Mouse (Mus musculus): ENCODE results near the gene Zbtb14.

Zbtb14 gene

DNA sequence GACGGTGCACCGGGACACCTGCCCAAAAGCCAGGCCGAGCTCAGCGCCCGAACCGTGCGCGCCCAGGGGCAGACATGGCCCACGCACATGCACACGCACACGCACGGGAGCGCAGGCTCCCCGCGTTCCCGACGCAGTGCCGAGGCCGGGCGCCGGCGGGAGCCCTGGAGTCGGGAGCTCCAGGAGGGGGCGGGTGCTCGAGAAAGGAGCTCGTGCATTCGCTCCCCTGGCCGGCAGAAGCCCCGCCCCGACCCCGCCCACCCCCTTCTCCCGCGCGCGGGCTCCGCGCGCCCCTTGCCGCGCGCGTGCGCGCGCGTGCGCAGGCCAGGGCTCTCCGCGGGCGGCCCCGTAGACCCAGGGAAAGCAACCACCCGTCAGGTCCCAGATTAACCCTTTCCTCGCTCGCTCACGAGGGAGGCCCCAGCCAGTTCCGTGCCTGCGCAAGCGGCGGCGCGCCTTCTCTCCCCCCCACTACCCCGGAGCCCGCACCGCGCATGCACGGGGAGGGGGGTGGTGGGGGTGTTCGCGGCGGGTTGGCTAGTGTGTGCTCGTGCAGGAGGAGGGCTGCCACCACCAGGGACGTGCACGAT lies at the start of gene Zbtb14:
Gene Zbtb14 (plus strand): TSS at position 540 of the 590 bp plus-strand sequence.
- ATAC-seq (ENCODE audit: low TSS enrichment): peak; percentile 73

GRCm38 (mm10) chr17:69346056-69346455 lies 36.8 kb upstream of the Zbtb14 start:
- no peak for ATAC-seq (ENCODE audit: low TSS enrichment)

DNA sequence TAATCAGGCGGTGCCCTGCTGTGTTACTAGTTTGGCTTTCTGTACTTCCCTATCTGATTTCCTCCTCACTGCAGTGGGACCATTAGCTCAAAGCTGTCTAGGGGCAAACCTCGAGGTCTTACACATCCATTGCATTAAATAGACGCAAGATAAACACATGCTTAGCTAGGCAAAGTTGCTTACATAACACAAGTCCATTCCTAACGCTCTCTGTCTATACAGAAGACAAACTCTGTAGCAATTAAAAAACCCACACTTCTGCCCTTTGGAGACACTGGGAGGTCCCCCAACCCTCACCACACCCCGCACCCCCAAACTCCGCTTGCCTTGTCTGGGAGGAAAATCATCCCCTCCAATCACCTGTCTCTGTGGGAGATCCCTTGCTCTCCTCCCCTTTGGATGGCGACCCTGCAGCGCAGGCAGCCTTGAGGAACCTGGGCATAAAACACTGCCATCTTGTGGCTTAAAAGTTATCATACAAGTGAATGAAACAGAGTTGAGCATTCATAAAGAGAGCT lies 33.8 kb upstream of the Zbtb14 start:
- ATAC-seq (ENCODE audit: low TSS enrichment): peak; percentile 97

GRCm38 (mm10) chr17:69365049-69365448 lies 17.8 kb upstream of the Zbtb14 start:
- no peak for ATAC-seq (ENCODE audit: low TSS enrichment)

DNA sequence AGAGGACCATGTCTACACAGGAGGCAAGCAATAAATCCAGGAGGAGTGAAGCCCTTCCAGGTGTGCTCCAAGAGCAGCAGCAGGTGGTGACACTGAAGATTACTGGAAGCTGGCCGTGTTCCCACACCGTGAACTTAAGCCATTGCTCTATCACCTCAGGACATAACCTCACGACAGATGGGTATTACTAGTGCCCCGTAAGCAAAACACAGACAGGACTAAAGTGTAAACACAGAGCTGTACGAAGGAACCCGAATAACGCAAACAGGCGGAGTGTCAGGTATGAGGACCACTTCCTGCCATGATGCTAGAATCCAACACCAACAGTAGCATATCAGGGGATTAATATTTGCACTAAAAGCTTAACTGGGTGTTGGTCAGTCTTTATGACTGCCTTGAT lies 2.0 kb upstream of the Zbtb14 start:
- ATAC-seq (ENCODE audit: low TSS enrichment): no peak

- peak; percentile 53 for ATAC-seq (ENCODE audit: low TSS enrichment)
Measured at GRCm38 (mm10) chr17:69383201-69383940, 521 bp downstream of the Zbtb14 start.

GRCm38 (mm10) chr17:69383941-69384665 lies 1.3 kb downstream of the Zbtb14 start:
- ATAC-seq (ENCODE audit: low TSS enrichment): peak; percentile 51

DNA sequence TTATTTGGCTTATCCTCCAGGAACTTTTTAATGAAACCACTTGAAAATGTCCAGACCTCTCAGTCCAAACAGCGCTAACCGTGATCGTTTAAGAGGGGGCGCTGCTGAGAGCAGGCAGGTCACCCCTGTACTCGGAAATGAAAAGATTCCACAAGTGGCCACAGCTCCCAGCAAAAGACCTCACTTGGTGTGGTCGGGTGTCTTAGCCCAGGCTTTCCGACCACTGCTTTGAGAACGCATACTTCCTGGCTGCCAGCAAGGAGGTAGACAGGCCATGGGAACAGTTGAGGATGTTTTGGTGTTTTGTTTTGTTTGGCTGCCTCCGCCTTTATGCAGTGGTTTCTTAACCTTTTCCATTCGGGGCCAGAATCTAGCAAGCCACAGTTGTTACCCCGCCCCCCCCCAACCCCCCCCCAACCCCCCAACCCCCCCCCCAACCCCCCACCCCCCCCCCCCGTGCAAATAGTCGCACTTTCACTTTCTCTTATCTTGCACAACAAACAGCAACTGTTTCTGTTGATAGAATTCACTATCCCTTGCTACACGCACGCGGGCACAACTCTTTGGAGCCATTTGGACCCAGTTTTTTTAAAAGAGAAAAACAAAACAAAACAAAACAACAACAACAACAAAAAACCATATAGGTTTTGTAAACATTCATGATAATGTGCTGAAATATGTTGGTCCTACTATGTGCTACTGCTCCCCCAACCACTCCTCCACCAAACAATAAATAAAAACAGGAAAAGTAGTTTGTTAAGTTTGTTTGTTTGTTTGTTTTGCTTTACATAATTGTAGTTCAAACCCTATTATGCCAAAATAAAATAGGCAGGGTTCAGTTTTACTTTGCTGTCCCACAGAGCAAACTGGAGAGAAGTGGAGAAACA lies 13.5 kb downstream of the Zbtb14 start:
- no peak for ATAC-seq (ENCODE audit: low TSS enrichment)

- no peak for ATAC-seq (ENCODE audit: low TSS enrichment)
Measured at GRCm38 (mm10) chr17:69397163-69397562, 14.3 kb downstream of the Zbtb14 start.

DNA sequence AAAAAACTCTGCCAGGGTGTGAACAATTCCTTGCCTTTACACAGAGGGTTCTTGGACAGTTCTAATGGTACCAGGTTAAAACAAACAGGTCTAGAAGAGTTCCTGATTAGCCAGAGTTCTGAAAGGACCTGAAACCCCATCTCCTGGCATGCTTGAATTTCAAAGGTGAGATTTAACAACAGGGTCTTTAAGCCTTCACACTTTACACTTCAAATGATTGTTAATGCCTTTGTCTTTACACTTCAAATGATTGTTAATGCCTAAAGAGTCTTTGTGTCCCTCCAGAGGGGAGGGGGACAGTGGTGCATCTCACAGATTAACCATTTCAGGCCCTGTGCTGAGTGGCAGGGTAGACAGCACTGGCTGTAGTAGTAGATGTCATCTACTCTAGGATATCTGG lies 15.2 kb downstream of the Zbtb14 start:
- no peak for ATAC-seq (ENCODE audit: low TSS enrichment)

- ATAC-seq (ENCODE audit: low TSS enrichment): no peak
Measured at GRCm38 (mm10) chr17:69401146-69401545, 18.3 kb downstream of the Zbtb14 start.

DNA sequence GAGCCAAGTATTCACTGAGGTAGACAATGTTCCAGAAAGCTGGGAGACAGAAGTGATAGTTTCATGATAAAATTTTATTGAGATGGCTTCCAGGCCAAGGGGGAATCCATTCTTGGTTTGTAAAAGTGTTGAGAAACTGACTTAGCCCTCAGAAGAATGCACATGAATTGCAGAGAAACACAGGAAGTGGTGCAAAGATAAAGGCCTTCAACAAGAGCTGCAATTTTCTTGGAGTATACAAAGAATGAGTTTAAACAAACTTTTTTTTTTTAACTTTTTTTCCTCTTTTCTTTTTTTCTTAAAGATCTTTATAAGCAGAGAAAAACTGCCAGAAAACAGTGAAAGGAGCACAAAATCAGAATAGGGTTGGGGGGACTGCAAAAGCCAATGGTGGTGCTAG lies 33.3 kb downstream of the Zbtb14 start:
- ATAC-seq (ENCODE audit: low TSS enrichment): no peak

- peak; percentile 99 for ATAC-seq (ENCODE audit: low TSS enrichment)
Measured at GRCm38 (mm10) chr17:69416920-69417661, 34.2 kb downstream of the Zbtb14 start.

GRCm38 (mm10) chr17:69417724-69418373 lies 35.0 kb downstream of the Zbtb14 start:
- ATAC-seq (ENCODE audit: low TSS enrichment): peak; percentile 55

DNA sequence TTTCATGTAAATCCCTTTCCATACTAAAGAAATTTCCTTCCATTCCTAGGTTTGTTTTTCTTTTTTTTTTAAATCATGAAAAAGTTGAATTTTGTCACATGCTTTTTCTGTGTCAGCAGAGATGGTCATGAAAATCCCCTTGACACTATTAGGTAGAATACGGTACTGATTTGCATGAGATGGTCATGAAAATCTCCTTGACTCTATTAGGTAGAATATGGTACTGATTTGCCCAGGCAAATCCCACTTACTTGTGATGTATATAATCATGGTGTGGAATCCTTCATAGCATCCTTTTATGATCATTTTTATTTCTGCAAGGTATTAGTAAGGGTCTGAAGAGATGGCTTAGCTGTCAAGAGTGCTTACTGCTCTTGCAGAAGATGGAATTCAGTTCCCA lies 38.7 kb downstream of the Zbtb14 start:
- ATAC-seq (ENCODE audit: low TSS enrichment): no peak

- ATAC-seq (ENCODE audit: low TSS enrichment): no peak
Measured at GRCm38 (mm10) chr17:69437836-69438235, 55.0 kb downstream of the Zbtb14 start.

DNA sequence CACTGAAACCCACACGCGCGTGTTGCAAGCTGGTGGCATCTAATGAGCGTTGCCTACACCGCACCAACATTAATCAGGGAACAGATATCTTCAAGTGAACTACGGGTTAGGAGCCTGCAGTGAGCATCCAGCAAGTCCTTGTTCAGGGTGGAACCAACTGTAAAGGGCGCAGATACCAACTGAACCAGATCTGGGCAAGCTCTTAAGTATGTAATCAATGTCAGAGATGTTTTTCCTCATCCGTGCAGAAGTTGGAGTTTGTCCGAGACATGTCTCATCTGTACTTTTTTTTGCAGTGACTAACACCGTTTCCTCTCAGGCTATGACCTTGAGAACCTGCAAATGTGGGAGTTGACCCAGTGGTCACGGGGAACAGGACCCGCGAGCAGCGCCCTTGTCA lies 55.6 kb downstream of the Zbtb14 start:
- no peak for ATAC-seq (ENCODE audit: low TSS enrichment)

DNA sequence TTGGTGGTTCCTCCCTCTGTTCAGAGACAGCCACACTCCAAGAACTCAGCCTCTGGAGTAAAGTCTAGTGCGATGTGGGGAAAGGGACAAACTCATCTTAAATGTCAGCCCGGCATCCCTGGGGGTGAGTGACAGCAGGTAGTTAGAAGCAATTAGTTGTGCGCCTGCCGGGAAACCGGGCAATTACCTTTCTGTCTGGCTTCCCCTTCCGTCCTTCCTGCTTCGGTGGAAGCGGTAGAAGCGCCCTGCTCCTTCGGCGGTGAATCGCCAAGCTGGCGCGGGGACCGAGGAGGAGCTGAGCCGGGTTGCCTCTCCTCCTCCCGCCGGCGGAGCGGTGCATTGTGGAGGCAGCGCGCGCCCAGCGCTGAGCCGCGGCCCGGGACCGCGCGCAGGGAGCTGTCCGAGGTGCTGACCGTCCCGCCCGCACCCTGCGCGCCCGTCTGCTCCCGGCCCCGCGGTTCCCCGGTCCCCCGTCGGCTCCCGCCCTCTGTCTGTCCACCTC lies 56.2 kb downstream of the Zbtb14 start, which contains the start of gene Akain1:
Gene Akain1 (plus strand): TSS at position 337 of the 502 bp plus-strand sequence.
- peak; percentile 89 for ATAC-seq (ENCODE audit: low TSS enrichment)

DNA sequence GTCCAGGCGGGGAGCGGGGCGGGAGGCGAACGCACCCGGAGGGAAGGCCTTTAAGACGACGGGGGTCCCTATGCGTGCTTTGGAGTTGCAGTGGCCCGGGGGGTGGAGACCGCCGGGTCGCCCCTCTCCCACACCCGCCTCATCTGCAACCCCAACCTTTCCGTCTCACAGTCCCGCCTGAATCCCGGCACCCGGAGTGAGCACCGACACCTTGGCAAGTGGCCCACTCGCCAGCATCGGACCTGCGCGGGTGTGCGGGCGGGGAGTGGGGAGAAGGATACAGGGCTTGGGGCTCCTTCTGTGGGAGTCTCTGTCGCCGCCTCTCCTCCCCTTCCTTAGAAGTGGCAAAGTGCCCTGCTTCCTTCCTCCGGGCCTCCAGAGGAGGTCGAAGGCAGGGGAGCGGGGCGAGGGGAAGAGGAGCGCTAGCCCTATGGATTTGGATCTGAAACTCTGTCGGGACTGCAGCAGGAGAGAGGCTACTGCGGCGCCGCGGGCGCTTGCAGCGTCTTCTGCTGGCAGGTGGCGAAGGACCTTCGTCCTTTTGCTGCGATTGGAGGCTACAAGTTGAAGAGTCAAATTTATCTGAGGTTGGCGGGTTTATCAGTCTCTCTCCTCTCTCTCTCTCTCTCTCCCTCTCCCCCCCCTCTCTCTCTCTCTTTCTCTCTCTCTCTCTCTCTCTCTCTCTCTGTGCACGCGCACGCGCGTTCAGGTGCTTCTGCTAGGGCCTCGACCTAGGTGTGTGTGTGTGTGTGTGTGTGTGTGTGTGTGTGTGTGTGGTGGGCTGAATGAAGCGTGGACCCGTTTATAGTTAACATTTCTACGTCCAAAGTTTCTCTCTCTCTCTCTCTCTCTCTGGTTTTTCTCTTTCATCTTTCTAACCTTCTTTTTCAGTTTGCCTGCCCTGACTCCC lies 57.0 kb downstream of the Zbtb14 start:
- ATAC-seq (ENCODE audit: low TSS enrichment): peak; percentile 74
